Mouse (Mus musculus) lung, embryonic 14.5 days (tissue): ENCODE data around the gene Cep63. TPM values are rescaled to one million over a fixed set of nuclear protein-coding genes. Genes with fewer than 3 reads are reported as not detected.

Experiments
- ATAC-seq: fragments of 200-750 bp; cut with Nextera tagmentation; 2 replicates; pipeline ENCODE4 v1.8.0; 2017; ENCODE audit warnings: mild to moderate bottlenecking, moderate TSS enrichment, moderate library complexity; ENCODE audit not compliant: insufficient read depth
- DNase-seq: peaks from one replicate; pipeline ENCODE4 v3.0.0-alpha.2; 2015
- H3K27ac ChIP-seq: fragments of 300-500 bp; sonication (generic); 2 replicates; pipeline ENCODE4 v1.5.1; 2014; ENCODE audit warnings: low read depth, mild to moderate bottlenecking, moderate library complexity
- H3K27me3 ChIP-seq: fragments of 300-500 bp; sonication (generic); 2 replicates; pipeline ENCODE4 v1.6.1; 2014; ENCODE audit warnings: low read length, control low read depth; ENCODE audit not compliant: insufficient read depth
- H3K36me3 ChIP-seq: fragments of 300-500 bp; sonication (generic); 2 replicates; pipeline ENCODE4 v1.6.1; 2014; ENCODE audit warnings: control low read depth; ENCODE audit not compliant: insufficient read depth
- H3K4me1 ChIP-seq: fragments of 300-500 bp; sonication (generic); 2 replicates; pipeline ENCODE4 v1.6.1; 2014; ENCODE audit warnings: antibody characterized with exemption, control low read depth; ENCODE audit not compliant: insufficient read depth
- H3K4me2 ChIP-seq: fragments of 300-500 bp; sonication (generic); 2 replicates; pipeline ENCODE4 v1.6.1; 2014; ENCODE audit warnings: mild to moderate bottlenecking
- H3K4me3 ChIP-seq: fragments of 300-500 bp; sonication (generic); 2 replicates; pipeline ENCODE4 v1.5.1; 2014; ENCODE audit warnings: low read depth, low read length
- H3K9ac ChIP-seq: fragments of 300-500 bp; sonication (generic); 2 replicates; pipeline ENCODE4 v1.6.1; 2014
- H3K9me3 ChIP-seq: fragments of 300-500 bp; sonication (generic); 2 replicates; pipeline ENCODE4 v1.6.1; 2016; ENCODE audit warnings: low read depth, low read length, control low read depth
- CTCF ChIP-seq: IDR thresholded peaks from 2 replicates; pipeline ENCODE4 v1.5.1; 2016; ENCODE audit warnings: antibody characterized with exemption, low read depth
- WGBS: fragments of 180-500 bp; shearing (Covaris S2); extraction: QIAGEN DNeasy Blood & Tissue Kit; methylation state at CpG from one replicate; pipeline ENCODE4 v1.1.7; 2014; 5-methylcytosine and 5-hydroxymethylcytosine counted together
- polyA plus RNA-seq: library from polyadenylated mRNA; unstranded; fragments of >200 nt; fragmentation: Nextera tagmentation; extraction: Ambion mirVana; gene quantifications from 2 replicates; pipeline ENCODE4 v1.2.1, GENCODE M21; 2014

The Cep63 gene
- polyA plus RNA-seq, 1 experiment from 2014 or later, result 44.2 TPM

GRCm38 (mm10) chr9:102651199-102651720 lies 24.9 kb upstream of the Cep63 start:
- WGBS, result 45% methylated on average over 6 of the region's 6 CpGs
- Histone ChIP-seq H3K27me3 (no peaks in the 10 kb centered on the region), H3K4me3 (no peak overlapping the region), H3K36me3 (no peaks in the 10 kb centered on the region), H3K4me2 (no peak overlapping the region), H3K9me3 (0 out of 2 replicates have a peak, but pooled peaks cover 3% of the 10 kb centered on the region), H3K9ac (no peak overlapping the region), H3K27ac (no peak overlapping the region), H3K4me1 (peaks cover 7% of the 10 kb centered on the region)
- TF ChIP-seq CTCF, result no peak
- no peak for ATAC-seq
- no peak for DNase-seq

GRCm38 (mm10) chr9:102650637-102651036 lies 24.3 kb upstream of the Cep63 start:
- H3K27me3 ChIP-seq, result no peaks in the 10 kb centered on the region
- peak; percentile 27 for DNase-seq
- peak; percentile 42; the same call in 1 of the 2 replicates for ATAC-seq
- WGBS, result 26% methylated on average over 7 of the region's 7 CpGs
- no peaks in the 10 kb centered on the region for H3K36me3 ChIP-seq
- TF ChIP-seq CTCF, result no peak
- H3K9me3 ChIP-seq, result 0 out of 2 replicates have a peak, but pooled peaks cover 3% of the 10 kb centered on the region
- H3K4me1 ChIP-seq, result peaks cover 7% of the 10 kb centered on the region
- H3K27ac ChIP-seq, result no peak overlapping the region
- H3K9ac ChIP-seq, result 0 out of 2 replicates have a peak overlapping the region, but pooled peaks have one; percentile 6
- peak overlapping the region; percentile 32; the same call in 1 of the 2 replicates for H3K4me2 ChIP-seq
- no peak overlapping the region for H3K4me3 ChIP-seq

GRCm38 (mm10) chr9:102649917-102650527 lies 23.7 kb upstream of the Cep63 start:
- H3K27ac ChIP-seq, result peak overlapping the region; percentile 20; the same call in 1 of the 2 replicates
- 21% methylated on average over 17 of the region's 17 CpGs for WGBS
- ATAC-seq, result peak; percentile 72

GRCm38 (mm10) chr9:102647010-102647409 lies 20.7 kb upstream of the Cep63 start:
- ATAC-seq (no peak), DNase-seq (no peak)
- TF ChIP-seq CTCF, result no peak
- 76% methylated on average over 6 of the region's 6 CpGs for WGBS
- H3K27ac ChIP-seq, result no peak overlapping the region
- H3K9me3 ChIP-seq, result no peaks in the 10 kb centered on the region
- no peaks in the 10 kb centered on the region for H3K36me3 ChIP-seq
- no peak overlapping the region for H3K9ac ChIP-seq
- no peak overlapping the region for H3K4me3 ChIP-seq
- H3K27me3 ChIP-seq, result no peaks in the 10 kb centered on the region
- H3K4me2 ChIP-seq, result no peak overlapping the region
- H3K4me1 ChIP-seq, result peaks cover 27% of the 10 kb centered on the region

More at GRCm38 (mm10) chr9:102649917-102650527, 23.7 kb upstream of the Cep63 start:
- H3K36me3 ChIP-seq, result no peaks in the 10 kb centered on the region
- no peak overlapping the region for H3K4me3 ChIP-seq
- no peak for TF ChIP-seq CTCF
- H3K4me1 ChIP-seq, result peaks cover 7% of the 10 kb centered on the region
- H3K27me3 ChIP-seq, result no peaks in the 10 kb centered on the region
- 0 out of 2 replicates have a peak overlapping the region, but pooled peaks have one; percentile 6 for H3K9ac ChIP-seq
- H3K4me2 ChIP-seq, result peak overlapping the region; percentile 32; the same call in 1 of the 2 replicates
- 0 out of 2 replicates have a peak, but pooled peaks cover 3% of the 10 kb centered on the region for H3K9me3 ChIP-seq
- peak; percentile 77 for DNase-seq

- H3K27ac ChIP-seq, result peak overlapping the region; percentile 96; the same call in 1 of the 2 replicates
- H3K4me1 ChIP-seq, result peaks cover 25% of the 10 kb centered on the region
- no peaks in the 10 kb centered on the region for H3K36me3 ChIP-seq
- H3K9ac ChIP-seq, result no peak overlapping the region
- DNase-seq, result no peak
- 62% methylated on average over 3 of the region's 3 CpGs for WGBS
- TF ChIP-seq CTCF, result no peak
- H3K27me3 ChIP-seq, result no peaks in the 10 kb centered on the region
- H3K4me3 ChIP-seq, result no peak overlapping the region
- no peak overlapping the region for H3K4me2 ChIP-seq
- H3K9me3 ChIP-seq, result no peaks in the 10 kb centered on the region
- no peak for ATAC-seq
These were observed 18.9 kb upstream of the Cep63 start for GRCm38 (mm10) chr9:102645119-102645695.

- Histone ChIP-seq H3K4me2 (peak overlapping the region; percentile 56), H3K36me3 (no peaks in the 10 kb centered on the region), H3K27me3 (no peaks in the 10 kb centered on the region), H3K27ac (peak overlapping the region; percentile 96), H3K4me3 (no peak overlapping the region), H3K9ac (0 out of 2 replicates have a peak overlapping the region, but pooled peaks have one; percentile 4), H3K9me3 (no peaks in the 10 kb centered on the region), H3K4me1 (peaks cover 33% of the 10 kb centered on the region)
- peak; percentile 96 for DNase-seq
- WGBS, result 6% methylated on average over 10 of the region's 10 CpGs
- no peak for TF ChIP-seq CTCF
- ATAC-seq, result peak; percentile 95
These were observed 17.3 kb upstream of the Cep63 start for GRCm38 (mm10) chr9:102643486-102644101.

GRCm38 (mm10) chr9:102643071-102643485 lies 16.7 kb upstream of the Cep63 start:
- WGBS, result 7% methylated on average over 8 of the region's 8 CpGs
- TF ChIP-seq CTCF, result no peak
- Histone ChIP-seq H3K9me3 (no peaks in the 10 kb centered on the region), H3K4me1 (peaks cover 34% of the 10 kb centered on the region), H3K27me3 (no peaks in the 10 kb centered on the region), H3K4me3 (no peak overlapping the region), H3K36me3 (no peaks in the 10 kb centered on the region), H3K27ac (peak overlapping the region; percentile 96), H3K4me2 (peak overlapping the region; percentile 56), H3K9ac (no peak overlapping the region)
- DNase-seq (peak; percentile 63), ATAC-seq (peak; percentile 61)
